Mouse (Mus musculus) layer of hippocampus, postnatal 36 days (tissue): ENCODE results near the gene Snx13. TPM values are rescaled to one million over a fixed set of nuclear protein-coding genes. Genes with fewer than 3 reads are reported as not detected.
A peak's percentile ranks its signal among the peaks of the same experiment; 100 is the strongest.

Experiments used
- DNase-seq, 2 experiments: peaks; one replicate each; pipeline ENCODE4 v3.0.0; 2022
- microRNA-seq, 2 experiments: library from miRNA; unstranded; fragments of <30 nt; microRNA quantifications; one replicate each; pipeline ENCODE4 v1.2.0; 2021
- total RNA-seq, 2 experiments: library from RNA; stranded (reverse); gene quantifications; 2 replicates each; pipeline ENCODE4 v1.2.3; 2021

The Snx13 gene
- total RNA-seq, 2 experiments from 2014 or later = 65.6 to 65.9 TPM

- peak; percentile 42 to 61 for DNase-seq
Measured at GRCm38 (mm10) chr12:35191698-35192425, 144.9 kb downstream of the Snx13 start.

GRCm38 (mm10) chr12:35192426-35192769 lies 145.4 kb downstream of the Snx13 start:
- DNase-seq = no peak

Small RNAs within 50 kb of the gene (microRNA-seq; reads per million reads assigned to microRNA genes)
- 0 reads per million in 2 experiments for gene Mir680-3

Other genes with a start within 250 kb of the Snx13 start
- 10 to 100 TPM; 36.9 to 38.9 TPM for gene Hdac9, start 130.1 kb upstream of the Snx13 start, total RNA-seq
- not detected for gene Prps1l1, start 62.4 kb upstream of the Snx13 start, total RNA-seq